Mouse (Mus musculus): Measurements from ENCODE around the gene Irak4.

The Irak4 gene

GRCm38 (mm10) chr15:94616036-94616435 is 72.6 kb downstream of the Irak4 start:
- no peaks in the 10 kb centered on the region for H3K36me3 ChIP-seq (ENCODE audit: insufficient read depth, low read length)
- H3K4me3 ChIP-seq (replicated peaks; ENCODE audit: low read length): no peak overlapping the region
- TF ChIP-seq POU5F1 (IDR thresholded peaks at IDR 0.05; ENCODE audit: borderline replicate concordance, low read length): no peak
- no peak for TF ChIP-seq CTCF (conservative IDR thresholded peaks at IDR 0.05; ENCODE audit: low read length)
- TF ChIP-seq NANOG (IDR thresholded peaks at IDR 0.05; ENCODE audit: borderline replicate concordance, low read length): no peak
- no peaks in the 10 kb centered on the region for H3K27me3 ChIP-seq (ENCODE audit: insufficient read depth, low read length)
- H3K9me3 ChIP-seq (ENCODE audit: low read length): no peaks in the 10 kb centered on the region
- H3K4me1 ChIP-seq (replicated peaks; ENCODE audit: low read depth, low read length): peaks cover 3% of the 10 kb centered on the region; the same call in 1 of the 2 replicates

- TF ChIP-seq POU5F1 (IDR thresholded peaks at IDR 0.05; ENCODE audit: borderline replicate concordance, low read length) (no peak), CTCF (conservative IDR thresholded peaks at IDR 0.05; ENCODE audit: low read length) (no peak), NANOG (IDR thresholded peaks at IDR 0.05; ENCODE audit: borderline replicate concordance, low read length) (no peak)
- H3K27me3 ChIP-seq (ENCODE audit: insufficient read depth, low read length): peaks cover 9% of the 10 kb centered on the region
- H3K4me3 ChIP-seq (replicated peaks; ENCODE audit: low read length): no peak overlapping the region
- no peaks in the 10 kb centered on the region for H3K36me3 ChIP-seq (ENCODE audit: insufficient read depth, low read length)
- H3K4me1 ChIP-seq (replicated peaks; ENCODE audit: low read depth, low read length): peaks cover 14% of the 10 kb centered on the region; the same call in 1 of the 2 replicates
- no peaks in the 10 kb centered on the region for H3K9me3 ChIP-seq (ENCODE audit: low read length)
Measured at GRCm38 (mm10) chr15:94620909-94621308, 77.5 kb downstream of the Irak4 start.

- Histone ChIP-seq H3K4me3 (replicated peaks; ENCODE audit: low read length) (peak overlapping the region; percentile 82), H3K4me1 (replicated peaks; ENCODE audit: low read depth, low read length) (no peaks in the 10 kb centered on the region), H3K27me3 (ENCODE audit: insufficient read depth, low read length) (peaks cover 47% of the 10 kb centered on the region), H3K9me3 (ENCODE audit: low read length) (no peaks in the 10 kb centered on the region), H3K36me3 (ENCODE audit: insufficient read depth, low read length) (no peaks in the 10 kb centered on the region)
- no peak for TF ChIP-seq NANOG (IDR thresholded peaks at IDR 0.05; ENCODE audit: borderline replicate concordance, low read length)
- no peak for TF ChIP-seq POU5F1 (IDR thresholded peaks at IDR 0.05; ENCODE audit: borderline replicate concordance, low read length)
- no peak for TF ChIP-seq CTCF (conservative IDR thresholded peaks at IDR 0.05; ENCODE audit: low read length)
Measured at GRCm38 (mm10) chr15:94628463-94628829, 85.0 kb downstream of the Irak4 start.

DNA sequence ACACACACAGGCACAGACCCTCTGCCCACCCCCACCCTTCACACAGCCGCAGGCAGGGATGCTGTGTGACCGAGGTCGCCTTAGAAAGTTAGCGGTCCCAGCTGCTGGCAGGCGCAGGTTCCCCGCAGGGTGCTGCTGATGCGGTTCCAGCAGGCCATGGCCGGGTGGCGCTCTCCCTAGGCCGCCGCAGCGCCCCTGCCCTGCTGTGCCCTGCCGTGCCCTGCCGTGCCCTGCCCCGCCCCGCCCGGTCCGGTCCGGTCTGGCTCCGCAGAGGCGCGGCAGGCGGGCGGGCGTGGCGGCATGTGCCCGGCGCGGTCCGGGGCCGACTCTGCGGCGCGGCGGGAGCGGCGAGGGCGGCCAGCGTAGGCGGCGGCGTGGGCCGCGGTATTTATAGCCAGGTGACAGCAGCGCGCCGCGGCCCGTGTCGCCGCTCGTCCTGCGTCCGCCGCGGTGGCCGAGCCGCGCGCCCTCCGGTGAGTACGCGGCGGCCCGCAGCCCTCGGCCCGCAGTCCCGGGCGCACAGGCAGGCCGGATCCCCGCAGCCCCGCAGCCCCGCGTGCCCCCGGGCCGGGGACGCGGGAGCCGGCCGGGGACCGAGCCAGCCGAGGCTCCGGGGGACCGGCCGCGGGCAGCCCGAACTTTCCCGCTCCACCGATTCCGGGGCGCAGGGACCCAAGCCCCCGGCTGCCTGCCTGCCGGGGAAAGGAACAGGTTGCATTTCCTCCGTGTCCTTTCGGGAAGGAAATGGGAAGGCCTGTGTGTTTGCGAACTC is 85.6 kb downstream of the Irak4 start, which contains the start of gene Tmem117:
Tmem117 (plus strand) TSS at position 403 of the 772 bp plus-strand sequence.
- H3K4me3 ChIP-seq (replicated peaks; ENCODE audit: low read length): peak within 1 kb of the TSS; percentile 82
- no peaks in the 10 kb centered on the region for H3K36me3 ChIP-seq (ENCODE audit: insufficient read depth, low read length)
- no peaks in the 10 kb centered on the region for H3K9me3 ChIP-seq (ENCODE audit: low read length)
- TF ChIP-seq CTCF (conservative IDR thresholded peaks at IDR 0.05; ENCODE audit: low read length): no peak
- no peak for TF ChIP-seq POU5F1 (IDR thresholded peaks at IDR 0.05; ENCODE audit: borderline replicate concordance, low read length)
- TF ChIP-seq NANOG (IDR thresholded peaks at IDR 0.05; ENCODE audit: borderline replicate concordance, low read length): no peak
- no peaks in the 10 kb centered on the region for H3K4me1 ChIP-seq (replicated peaks; ENCODE audit: low read depth, low read length)
- peaks cover 47% of the 10 kb centered on the region for H3K27me3 ChIP-seq (ENCODE audit: insufficient read depth, low read length)

GRCm38 (mm10) chr15:94630553-94630952 is 87.1 kb downstream of the Irak4 start:
- H3K9me3 ChIP-seq (ENCODE audit: low read length): no peaks in the 10 kb centered on the region
- no peak overlapping the region for H3K4me3 ChIP-seq (replicated peaks; ENCODE audit: low read length)
- H3K4me1 ChIP-seq (replicated peaks; ENCODE audit: low read depth, low read length): no peaks in the 10 kb centered on the region
- H3K36me3 ChIP-seq (ENCODE audit: insufficient read depth, low read length): no peaks in the 10 kb centered on the region
- no peak for TF ChIP-seq CTCF (conservative IDR thresholded peaks at IDR 0.05; ENCODE audit: low read length)
- no peak for TF ChIP-seq NANOG (IDR thresholded peaks at IDR 0.05; ENCODE audit: borderline replicate concordance, low read length)
- no peak for TF ChIP-seq POU5F1 (IDR thresholded peaks at IDR 0.05; ENCODE audit: borderline replicate concordance, low read length)
- H3K27me3 ChIP-seq (ENCODE audit: insufficient read depth, low read length): peaks cover 41% of the 10 kb centered on the region

Data from E14TG2a.4 (cell line).